Mouse (Mus musculus) right cerebral cortex, postnatal 10 days (tissue): ENCODE data around the gene Hdac8.

ENCODE experiments used
- DNase-seq, 2 experiments: peaks; one replicate each; pipeline ENCODE4 v3.0.0; 2021; ENCODE audit warnings: low spot score in 2 of 2

The Hdac8 gene

DNA sequence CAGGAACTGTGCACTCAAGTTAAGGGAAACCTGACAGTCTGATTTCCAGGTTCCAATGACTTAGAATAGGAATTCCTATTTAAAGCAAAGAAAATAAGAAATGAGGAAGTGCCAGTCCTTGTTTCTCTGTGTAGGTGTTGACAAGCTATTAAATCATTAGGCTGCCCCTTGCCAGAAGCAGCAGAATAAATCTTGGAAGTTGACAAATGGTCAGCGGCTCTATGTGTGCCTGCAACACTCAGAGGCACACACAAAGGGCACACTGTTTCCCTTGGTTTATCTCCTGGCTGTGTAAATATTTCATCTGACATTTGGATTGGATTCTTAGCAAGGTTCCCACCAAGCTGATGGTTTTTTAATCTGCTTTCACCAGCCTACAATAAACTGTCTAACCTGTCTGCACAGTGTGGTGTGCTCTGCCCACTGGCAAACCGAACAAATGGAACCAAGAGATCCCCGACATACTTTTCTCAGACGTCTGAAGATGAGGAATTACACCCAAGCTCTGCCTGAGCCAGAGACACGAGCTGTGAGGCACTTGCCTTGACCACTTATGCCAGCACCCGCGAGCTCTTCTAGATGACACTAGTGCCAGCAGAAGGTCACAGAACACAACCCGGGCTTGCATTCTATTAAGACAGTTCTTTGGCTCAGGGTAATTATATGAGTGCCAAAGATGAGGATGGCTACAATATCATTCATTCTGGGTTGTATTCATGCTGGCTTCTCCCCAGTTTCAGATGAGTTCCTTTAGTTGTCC, 165.6 kb downstream of the Hdac8 start:
- no peak for DNase-seq

DNA sequence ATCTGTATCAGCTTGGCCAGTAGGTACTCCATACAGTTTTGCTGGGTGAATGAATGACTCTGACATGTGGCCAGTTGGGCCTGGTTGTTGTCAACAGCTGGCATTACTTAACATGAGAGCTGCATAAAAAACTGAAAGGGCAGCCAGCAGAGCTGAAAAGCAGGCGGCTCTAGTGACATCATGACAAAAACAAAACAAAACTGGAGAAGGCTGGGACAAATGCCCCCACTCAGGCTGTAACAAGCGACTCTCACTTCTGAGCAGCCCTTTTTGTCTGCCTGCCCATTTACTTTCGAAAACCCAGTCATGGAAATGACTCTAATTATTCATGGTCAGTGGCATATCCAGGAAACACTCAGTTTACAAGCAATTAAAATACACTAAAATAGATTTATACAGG, 185.5 kb downstream of the Hdac8 start:
- no peak for DNase-seq

DNA sequence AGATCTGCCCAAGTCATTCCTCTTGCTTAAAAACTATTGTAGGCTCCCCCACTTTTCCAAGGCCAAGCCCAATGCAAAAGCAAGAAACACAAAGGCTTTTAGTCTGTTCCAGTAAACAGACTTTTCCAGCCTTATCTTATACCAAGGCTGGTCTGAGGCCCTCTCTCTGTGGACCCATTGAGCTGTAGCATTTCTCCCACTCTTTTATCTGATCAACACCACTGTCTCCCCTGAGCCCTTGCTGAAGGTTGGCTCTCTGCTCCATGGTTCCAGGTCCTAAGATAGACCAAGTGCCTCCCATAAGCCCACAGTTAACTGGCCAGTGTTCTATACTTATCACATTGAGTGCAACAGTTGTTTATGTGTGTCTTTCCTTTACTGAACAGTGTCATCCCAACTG, 185.9 kb downstream of the Hdac8 start:
- no peak for DNase-seq

DNA sequence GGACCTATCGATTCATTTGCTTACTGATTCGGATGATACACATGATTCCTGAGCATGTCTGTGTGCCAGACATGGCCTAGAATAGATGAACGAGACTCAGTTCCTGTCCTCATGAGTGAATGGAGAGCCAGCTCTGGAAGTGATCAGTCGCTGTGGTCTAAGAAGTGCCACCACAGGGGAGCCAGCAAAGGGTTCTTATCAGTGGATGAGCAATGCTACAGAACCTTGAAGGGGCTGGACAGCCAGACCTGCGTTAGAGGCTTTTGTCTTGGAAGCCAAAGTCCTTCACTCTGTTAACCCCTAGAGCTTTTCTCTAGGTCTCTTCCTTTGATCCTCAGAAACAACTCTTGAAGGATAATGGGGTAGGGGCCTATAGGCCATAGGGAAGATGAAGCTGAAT, 186.4 kb downstream of the Hdac8 start:
- DNase-seq: no peak

DNA sequence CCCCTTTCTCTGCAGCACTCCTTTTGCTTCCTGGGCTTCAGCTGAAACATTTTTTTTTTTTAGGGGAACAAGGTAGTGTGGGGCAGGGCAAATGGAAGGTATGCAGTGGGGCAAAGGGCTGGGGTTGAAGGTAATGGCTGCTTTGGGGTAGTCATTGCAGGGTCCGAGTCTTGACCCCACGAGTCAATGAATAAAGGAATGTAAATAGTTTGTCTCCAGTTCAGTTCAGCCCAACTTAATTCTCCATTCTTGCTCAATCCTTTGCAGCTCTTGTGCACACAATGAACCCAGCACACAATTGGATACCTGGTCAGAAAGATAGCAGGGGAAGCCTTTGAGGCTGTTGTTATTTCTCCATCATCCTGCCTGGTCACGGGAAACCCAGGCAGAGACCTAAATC, 194.0 kb downstream of the Hdac8 start:
- no peak for DNase-seq

DNA sequence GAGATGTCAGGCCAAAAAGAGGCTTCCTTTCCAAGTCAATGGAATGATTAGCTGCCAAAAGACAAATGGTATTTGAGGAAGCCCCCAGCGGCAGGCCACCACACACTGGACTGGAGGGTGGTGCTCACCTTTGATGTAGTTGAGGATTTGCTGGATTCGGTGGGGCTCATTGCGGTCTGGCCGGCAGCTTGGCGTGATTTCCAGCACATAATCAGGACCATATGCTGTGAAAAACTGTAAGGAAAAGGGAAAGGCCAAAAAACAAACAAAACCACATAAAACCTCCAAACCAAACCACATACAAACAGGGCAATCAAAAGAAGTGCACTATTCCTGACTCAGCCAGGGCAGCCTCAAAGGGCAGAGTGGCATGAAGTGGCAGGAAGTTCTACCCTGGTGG, 197.6 kb downstream of the Hdac8 start:
- DNase-seq: no peak

DNA sequence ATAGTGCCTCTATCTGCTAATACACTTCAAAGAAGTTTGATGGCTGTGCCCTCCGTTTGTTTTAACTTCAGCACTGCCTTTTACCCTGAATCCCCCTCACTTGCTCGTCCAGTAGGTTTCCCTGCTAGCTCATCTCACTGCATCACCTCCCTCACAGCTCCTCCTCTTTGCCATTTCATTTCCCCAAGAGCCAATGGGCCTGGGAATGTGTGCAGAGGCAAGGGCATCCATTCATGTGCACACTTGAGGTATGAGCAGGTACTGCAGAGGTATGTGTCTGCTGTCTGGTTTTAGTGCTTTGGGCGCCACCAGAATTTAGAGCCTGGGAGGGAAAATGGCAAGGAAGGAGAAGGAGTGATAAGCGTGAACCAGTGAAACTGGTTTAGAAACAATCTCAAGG, 199.4 kb downstream of the Hdac8 start:
- DNase-seq: no peak

DNA sequence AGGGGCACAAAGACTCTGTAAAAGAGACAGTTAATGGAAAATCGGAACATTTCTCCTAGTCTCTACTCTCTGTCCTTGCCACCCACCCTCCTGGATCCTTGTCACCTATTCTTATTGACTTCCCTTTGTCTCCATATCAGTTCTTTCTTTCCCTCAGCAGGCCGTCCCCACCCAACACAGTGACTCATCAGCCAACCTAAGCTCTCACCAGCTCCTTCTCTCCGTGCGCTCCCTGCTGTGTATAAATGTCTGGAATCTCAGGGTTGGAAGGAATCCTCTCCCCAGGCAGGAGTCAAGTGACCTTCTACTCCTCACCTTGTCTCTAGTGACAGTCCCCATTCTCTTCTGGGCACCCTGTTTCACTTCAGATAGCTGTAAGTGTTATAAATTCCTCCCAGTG, 200.2 kb downstream of the Hdac8 start:
- peak in 1 of 2 experiments; percentile 21 for DNase-seq

DNA sequence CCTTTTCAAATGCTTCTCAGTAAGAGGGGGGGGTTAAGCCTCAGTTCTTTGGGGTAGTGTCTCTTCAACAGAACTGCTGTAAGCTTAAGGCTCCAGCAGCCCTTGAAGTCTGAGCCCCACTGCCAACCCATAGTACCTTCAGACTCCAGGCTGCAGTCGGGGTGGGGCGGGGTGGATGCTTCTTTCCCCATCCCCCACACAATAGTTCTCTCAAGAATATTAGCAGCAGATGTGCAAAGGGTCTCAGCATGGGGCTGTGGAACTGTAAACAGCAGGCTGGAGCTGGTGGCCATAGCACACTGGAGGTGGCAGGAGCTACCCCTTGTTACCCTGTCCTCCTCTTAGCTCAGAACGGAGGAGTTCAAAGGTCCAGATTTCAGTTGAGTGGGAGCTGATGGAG, 202.7 kb downstream of the Hdac8 start:
- no peak for DNase-seq

DNA sequence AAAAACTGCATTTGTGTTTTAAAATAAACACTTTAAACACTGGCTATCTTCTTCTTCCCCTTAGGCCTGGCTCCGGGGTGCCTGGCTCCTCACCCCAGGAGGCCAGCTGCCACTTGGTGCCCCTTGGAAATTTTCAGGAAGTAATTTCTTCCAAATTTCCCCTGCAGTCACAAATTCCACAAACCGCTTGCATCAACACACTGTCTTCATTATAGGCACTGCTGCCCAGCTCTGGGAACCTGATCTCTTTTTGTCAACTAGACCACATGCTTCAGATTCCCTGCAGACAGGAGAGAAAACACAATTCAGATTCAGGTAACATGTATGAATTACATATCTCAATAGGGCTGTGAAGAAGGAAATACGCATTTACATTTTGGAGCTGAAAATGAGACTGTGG, 220.3 kb downstream of the Hdac8 start:
- DNase-seq: no peak

DNA sequence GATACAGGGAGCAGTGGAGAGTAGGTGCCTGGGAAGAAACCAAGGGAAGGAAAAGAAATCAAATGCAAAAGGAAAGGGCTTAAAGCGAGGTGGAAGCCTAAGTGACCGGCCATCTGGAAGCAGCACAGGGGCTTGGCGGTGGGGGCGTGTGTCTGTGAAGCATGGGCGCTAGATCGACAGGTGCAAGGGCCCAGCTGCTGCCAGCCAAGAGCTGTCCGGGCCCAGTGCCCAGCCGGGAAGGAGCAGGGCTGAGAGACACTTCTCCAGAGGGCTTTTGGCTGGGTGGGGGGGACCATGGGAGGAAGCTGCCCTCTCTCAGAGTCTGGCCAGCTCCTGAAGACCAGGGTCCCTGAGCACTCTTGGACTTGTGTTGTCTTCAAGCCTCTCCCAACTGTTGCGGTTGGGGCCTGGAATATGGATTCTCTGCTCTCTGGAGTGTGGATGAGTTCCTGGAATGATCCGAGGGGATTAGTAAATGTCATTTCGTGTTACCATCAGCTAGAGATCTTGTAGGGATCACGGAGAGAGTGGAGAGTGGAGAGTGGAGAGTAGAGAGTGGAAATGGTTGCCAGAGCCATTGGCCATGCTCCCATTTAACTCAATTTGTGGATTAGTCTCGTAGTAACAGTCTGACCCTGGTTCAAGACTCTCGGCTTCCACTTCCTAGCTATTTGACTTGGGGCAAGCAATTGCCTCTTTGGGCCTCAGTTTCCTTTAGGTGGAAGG, 242.4 kb downstream of the Hdac8 start:
- no peak for DNase-seq

DNA sequence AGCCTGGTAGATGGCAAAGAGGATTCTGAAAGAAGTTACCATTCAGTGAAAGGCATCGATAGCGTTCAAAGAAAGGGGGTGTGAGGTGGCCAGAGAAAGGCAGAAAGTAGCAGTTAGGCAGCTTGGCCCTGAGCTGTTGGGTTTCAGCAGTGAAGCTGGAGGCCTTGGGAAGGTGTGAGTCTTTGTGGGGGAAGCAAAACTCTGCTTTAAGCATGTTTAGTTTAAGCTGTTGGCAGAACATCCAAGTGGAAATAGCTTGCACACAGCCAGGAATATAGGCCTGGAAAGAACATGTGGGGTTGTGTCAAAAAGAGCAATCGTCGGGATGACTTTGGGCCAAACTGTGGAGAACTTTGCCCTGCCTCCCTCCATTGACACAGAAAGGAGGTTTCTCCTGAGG, 245.4 kb downstream of the Hdac8 start:
- DNase-seq: no peak

DNA sequence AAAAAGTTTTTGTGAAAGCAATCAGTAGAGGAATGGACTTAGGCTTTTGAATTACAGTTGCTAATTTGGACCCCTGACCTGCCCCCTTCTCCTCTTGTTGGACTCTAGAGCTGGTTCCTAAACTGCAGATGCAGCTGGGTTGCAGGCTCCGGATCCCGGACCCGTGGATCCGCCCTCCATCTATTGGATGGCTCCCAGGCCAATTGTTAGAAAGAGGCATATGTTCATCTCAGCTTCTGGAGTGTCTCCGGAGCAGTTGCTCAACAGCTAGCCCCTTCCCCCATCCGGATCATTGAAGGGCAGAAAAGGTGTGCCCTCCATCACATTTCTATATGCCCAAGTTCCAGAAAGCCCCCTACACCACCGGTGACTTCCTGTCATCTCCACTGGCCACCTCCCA, 251.3 kb downstream of the Hdac8 start:
- peak; percentile 28 to 31 for DNase-seq

DNA sequence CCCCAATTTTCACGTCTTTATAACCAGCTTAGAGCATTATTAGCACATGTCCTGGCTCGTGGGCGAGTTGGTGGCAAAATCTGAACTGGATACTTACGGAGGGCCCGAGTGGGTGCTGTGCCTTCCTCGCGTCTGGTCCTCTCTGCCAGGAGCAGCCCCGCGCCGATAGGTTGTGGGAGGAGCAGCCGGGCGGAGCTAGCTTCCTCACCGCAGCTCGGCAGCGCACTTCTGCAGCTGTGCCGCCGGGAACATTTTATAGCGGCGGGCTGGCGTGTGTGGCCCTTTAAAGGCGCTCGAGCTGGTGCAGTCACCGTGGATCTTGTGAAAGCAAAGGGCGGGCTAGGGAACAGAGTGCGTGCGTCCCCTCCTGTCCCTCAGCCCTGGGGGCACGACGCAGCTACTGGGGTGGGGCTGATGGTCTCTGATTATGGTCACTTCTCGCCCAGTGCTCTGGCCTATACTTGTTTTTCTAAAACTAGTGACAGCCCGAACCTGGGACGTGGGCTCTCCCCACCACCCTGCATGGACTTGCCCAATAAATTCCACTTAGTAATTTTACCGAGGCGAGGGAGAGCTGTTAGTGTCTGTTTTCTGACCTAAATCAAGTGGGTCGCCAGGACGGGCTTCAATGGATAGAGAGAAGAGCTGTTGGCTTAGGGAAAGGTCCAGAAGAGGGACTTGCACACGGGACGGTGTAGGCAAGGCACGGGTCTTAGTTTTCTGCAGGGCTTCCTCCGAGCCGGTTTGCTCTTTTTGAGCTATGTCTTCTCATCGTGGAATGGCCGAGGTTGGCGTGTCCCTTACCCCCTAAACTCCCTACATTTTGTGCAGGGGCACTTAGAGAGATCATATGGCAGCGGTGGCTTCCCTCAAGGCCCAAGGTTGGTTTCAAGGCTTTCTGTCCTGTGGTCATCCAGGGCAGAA, 253.0 kb downstream of the Hdac8 start, which contains the start of gene Cited1:
TSS of gene Cited1 (minus strand) at position 245 of the 924 bp plus-strand sequence.
- DNase-seq: peak; percentile 74 to 78

DNA sequence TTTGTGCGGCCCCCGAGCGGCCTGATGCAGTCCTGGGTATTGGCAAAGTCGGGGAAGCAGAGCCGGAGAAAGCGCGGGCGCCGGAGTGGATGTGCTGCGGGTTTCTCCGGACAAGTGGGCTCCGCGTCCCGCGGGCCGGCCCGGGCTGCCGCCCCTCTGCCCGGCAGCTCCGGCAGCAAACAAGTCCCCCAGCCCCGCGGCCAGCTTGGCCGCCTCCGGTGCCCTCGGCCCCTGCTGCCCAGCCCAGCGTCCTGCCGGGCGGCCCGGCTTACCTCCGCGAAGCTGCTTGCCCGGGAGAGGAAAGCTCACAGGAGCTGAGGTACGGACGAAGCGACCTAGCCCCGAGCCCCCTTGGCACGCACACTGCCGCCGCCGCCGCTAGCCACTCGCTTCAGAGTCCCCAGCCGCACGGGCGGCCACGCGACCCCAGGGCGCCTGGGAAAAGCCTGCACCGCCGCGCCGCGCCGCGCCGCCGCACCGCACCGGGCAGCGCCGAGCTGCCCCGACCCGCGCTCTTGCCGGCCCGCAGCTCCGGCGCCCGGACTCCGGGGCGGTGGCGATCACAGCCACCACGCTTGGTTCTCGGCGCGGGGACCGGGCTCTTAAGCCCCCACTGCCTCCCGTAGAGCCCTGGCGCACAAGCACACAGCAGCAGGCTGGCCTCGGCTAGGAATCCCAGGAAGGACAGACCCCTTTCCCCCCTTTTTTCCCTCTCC, 253.8 kb downstream of the Hdac8 start:
- peak in 1 of 2 experiments; percentile 18 for DNase-seq

DNA sequence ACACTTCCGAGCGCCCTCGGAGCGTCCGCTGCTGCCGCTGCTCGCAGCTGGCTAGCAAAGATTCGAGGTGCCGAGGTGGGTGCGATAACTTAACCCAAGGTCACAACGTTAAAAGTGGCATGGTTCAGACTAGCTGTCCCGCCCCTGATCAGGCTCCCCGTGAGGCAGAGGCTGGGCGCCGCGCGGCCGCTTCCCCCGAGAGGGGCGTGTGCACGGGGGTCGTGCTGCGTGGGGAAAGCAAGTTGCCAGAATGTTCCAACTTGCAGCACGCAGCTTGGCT, 254.3 kb downstream of the Hdac8 start:
- no peak for DNase-seq

DNA sequence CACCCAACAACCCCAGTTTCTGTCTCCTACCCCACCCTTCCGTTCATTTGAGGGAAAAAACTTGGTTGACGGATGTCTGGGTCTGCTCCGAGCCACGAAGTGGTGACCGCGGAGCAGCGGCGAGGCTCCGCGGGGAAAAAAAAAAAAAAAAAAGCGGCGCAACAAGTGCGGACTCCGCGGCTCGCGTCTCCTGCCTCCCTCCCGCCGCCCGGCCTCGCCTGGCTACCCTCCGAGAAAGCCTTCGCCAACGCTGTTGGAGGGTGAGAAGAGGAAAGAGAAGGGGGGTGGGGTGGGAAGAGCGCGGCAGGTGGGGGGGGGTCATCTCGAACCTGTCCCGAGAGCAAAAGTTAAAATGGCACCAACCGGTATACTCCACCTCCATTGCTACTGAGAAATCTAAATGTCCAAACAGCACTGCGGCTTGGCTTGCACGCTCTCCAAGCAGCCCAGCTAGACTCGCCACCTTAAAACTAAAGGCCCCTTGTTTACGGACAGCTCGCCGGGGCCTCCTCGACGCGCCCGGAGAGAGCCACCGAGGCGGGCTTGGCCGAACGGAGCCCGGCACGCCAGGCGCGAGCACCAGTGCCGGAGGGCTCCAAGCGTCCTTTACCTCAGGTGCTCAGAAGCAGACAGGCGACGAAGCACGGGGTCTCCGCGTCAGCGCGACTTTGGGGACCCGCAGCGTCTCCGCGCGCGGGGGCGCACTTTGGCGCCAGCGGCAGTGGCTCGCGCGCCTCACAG, 254.8 kb downstream of the Hdac8 start:
- DNase-seq: no peak

DNA sequence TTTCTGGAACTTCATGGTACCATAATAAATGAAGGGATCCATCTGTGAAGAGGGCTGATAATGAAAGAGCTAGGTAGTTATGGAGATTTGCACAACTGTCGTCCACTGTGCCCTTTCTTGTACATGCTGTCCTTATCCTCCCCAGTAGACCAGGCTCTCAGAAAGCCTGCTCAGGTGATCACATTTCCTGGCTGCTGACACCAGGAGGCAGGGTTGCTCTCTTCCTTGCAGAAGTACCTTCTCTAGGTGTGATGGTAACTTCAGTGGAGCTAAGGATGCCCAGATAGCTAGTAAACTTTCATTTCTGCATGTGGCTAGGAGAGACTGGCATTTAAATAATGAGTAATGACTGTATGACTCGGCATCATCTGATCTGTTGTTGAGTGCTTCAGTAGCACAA, 260.8 kb downstream of the Hdac8 start:
- no peak for DNase-seq
